Mouse (Mus musculus) G1E-ER4 (cell line): Measurements from ENCODE around the gene Prkcb. TPM values are rescaled to one million over a fixed set of nuclear protein-coding genes. Genes with fewer than 3 reads are reported as not detected.

ENCODE experiments used
- GATA1 ChIP-seq: IDR thresholded peaks from one replicate; pipeline ENCODE4 v1.8.0; 2012; ENCODE audit warnings: low read length, inconsistent platforms
- polyA plus RNA-seq: library from polyadenylated mRNA; stranded (reverse); fragments of >175 nt; gene quantifications from 2 replicates; pipeline ENCODE4 v1.2.3, GENCODE M21; 2012

Prkcb gene
- polyA plus RNA-seq, 1 experiment, result not detected

- no peak for TF ChIP-seq GATA1
These were observed 186.5 kb downstream of the Prkcb start for GRCm38 (mm10) chr7:122475038-122475437.

GRCm38 (mm10) chr7:122476697-122477096 lies 188.1 kb downstream of the Prkcb start:
- no peak for TF ChIP-seq GATA1

- no peak for TF ChIP-seq GATA1
These were observed 188.6 kb downstream of the Prkcb start for GRCm38 (mm10) chr7:122477118-122477517.

DNA sequence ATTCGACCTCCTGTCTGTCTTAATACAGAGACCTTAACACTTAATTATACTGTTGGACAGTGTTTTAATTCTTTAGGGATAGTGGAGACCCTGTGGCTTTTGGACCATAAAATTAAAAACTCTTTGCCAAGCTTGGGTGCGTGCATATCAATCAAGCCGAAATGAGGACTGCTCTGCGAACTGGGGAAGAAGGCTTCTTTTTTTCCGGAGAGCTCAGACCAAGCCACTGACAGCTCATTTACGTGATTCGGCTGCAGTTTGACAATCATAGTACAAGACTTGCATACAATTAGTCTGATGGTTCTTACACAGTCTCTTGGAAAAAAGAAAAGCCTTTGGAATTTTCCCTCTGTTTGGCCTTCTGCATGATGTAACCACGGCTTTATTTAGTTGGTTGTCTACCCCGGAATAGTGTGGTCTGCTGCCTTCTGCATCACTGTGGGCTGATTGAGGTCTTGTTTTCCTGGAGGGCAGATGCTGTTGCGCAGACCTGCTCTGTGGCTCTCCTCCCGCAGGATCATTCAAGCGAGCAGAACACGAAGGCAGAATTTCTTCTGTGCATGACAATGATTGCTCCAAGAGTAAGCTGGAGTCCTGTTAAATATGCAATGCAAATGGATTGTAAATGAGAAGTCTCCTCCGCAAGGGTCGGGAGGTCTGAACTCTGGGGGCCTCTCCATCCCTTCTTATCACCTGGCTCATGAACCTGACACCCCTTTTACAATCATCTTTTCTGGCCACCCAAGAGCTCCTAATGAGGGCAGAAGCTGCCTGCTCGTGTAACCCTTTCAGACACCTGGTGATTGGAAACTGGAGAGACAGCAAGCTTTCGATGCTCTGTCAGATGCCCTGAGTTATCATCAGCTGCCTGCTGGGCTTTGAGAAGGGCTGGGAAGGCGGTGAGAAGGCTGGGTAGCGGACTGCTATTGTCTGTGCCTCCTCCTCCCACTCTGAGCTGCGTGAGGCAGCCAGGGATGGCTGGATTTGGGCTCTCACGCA lies 189.3 kb downstream of the Prkcb start:
- no peak for TF ChIP-seq GATA1

DNA sequence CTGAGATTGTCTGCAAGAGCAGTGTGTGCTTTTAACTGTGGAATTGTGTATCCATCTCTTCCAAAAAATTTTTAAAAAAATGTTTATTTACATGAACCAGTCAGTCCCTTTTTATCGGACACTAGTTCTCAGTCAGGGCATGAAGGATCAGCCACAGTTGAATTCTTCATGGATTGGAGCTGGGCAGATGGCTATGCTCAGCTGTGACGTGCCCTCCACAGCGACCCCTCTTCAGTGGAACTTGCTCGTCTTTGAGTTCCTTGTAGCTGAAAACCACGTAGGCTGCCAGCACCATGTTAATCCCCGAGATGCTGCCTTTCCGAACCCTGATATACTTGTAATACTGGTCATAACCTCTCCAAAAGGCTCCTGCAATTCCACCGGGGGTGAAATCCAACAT lies 195.4 kb downstream of the Prkcb start:
- TF ChIP-seq GATA1, result no peak

- no peak for TF ChIP-seq GATA1
These were observed 199.5 kb downstream of the Prkcb start for GRCm38 (mm10) chr7:122487929-122488571.

DNA sequence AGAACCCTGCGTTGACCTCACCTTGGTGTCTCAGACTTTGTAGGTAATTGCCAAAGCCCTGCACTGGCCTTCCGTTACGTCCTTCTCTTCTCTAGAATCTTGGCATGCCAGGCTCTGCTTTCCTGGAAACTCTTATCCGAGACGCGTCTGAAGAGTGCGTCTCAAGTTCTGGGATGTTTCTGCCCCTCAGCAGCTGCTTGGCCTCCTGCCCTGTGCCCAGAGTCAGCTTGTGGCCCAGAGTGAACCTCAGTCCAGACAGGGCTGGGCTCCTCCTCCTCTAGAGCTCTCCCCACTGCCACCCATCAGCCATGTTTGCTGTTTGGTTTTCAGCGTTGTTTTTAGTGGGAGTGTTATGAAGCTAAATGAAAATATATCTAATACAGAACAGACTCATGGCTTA lies 203.5 kb downstream of the Prkcb start:
- no peak for TF ChIP-seq GATA1

DNA sequence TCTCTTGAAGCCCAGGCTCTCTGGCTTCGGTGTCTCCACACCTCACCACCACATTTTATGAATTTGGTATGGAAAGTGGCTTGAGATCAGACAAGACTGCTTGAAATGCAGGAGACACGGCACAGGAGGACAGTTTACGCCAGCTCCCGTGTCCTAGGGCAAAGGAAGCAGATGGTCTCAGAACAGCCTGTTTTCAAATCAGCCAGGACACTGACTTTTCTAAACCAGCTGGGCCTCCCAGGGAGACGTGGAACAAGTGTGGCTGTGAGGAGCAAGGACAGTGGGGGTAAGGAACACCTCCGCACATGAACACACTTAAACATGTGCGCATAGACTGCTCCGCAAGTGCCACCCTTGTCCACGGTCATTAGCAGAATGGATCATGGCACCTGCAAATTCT lies 204.4 kb downstream of the Prkcb start:
- no peak for TF ChIP-seq GATA1

- TF ChIP-seq GATA1, result no peak
These were observed 205.5 kb downstream of the Prkcb start for GRCm38 (mm10) chr7:122494088-122494487.

DNA sequence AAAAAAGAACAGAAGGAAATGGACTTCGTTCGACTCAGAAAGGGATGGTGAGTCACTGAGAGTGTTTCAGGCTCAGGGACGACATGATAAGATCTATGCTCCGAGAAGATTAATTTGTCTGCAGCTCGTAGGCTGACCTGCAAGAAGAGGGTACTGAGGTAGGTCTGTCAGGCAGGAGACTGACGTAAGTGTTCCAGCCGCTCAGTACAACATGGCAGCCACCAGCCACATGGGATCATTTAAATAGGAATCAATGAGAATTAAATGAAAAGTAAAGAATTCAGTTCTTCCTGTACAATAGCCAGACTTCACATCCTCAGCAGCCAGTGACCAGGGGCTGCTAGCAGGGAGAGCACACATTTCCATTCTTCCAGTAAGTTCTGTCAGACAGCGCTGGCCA lies 209.0 kb downstream of the Prkcb start:
- TF ChIP-seq GATA1, result no peak

DNA sequence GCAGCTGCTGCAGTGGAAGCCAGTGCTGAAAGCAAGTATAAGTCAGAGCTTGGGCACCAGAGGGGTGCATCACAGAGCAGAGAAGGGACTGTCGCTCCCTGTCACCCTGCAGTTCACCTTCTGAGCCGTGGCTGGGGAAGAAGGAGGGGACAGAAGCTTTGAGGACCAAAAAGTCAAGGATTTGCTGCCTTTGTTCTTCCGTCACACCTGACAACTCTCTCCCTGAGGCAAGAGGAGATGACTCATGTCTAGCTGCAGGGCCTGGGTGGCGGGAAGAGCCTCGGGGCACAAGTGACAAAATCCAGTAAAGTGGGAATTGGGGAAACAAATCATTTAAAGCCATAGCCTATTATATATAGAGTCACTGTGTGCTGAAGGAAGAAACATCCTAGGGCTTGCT lies 209.9 kb downstream of the Prkcb start:
- no peak for TF ChIP-seq GATA1

GRCm38 (mm10) chr7:122499743-122500597 lies 211.4 kb downstream of the Prkcb start:
- TF ChIP-seq GATA1, result no peak

- no peak for TF ChIP-seq GATA1
These were observed 217.9 kb downstream of the Prkcb start for GRCm38 (mm10) chr7:122506467-122506866.

DNA sequence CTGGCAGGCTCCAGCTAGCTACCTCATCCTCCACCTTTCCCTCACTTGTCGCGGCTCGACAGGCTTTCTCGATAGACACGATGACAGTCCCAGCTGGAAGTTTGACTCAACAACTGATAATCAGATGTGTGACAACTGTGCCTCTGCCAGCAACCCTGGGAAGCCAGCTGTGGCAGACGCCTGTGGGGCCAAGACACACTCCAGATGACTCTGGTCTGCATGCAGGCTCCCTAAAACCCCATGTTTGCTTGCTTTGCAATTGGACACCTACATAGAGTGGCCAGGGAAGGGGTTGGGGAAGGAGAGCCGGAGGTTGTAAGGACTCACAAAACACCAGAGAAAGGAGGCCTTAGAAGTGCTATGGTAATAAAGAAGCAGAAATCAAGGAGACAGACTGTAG lies 221.4 kb downstream of the Prkcb start:
- no peak for TF ChIP-seq GATA1

DNA sequence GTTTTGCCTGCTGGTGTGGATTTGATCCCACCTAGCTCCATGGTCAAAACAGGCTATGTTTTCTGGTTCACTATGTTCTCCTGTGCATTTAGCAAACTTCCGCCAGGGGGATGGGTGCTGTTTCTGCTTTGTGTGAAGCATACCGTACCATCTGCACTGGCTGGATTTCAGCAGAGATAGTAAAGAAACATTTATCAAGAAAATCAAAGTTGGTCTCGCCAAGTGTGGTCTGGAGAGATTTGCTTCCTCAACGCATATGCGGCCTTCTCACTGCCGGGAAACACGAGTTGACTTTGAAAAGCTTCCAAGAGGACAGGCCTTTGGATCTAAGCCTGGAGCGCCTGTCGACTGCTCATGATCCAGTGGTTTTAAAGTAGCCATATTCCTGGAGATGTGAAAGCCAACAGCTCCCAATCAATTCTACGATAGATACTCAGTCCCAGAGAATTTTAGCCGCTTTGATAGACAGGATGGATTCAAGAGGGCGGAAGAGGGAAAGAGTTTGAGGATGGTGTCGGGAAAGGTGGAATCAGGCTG lies 223.9 kb downstream of the Prkcb start:
- TF ChIP-seq GATA1, result no peak
